ENCODE assay signal across 9 mouse cellular contexts in genomic region chr11:26200970-26201777, GRCm38 (mm10). TPM values are rescaled to one million over a fixed set of nuclear protein-coding genes. Genes with fewer than 3 reads are reported as not detected.
DNase-seq lines count a peak whose midpoint lies in the region; ATAC-seq and TF ChIP-seq lines count a peak whose summit lies in the region.
"Had no signal": no experiment of that assay in that cellular context is flagged by ENCODE, and none has a peak within 500 bp of the region (broad histone marks: within the 10 kb centered on the region; RNA-seq: fewer than 3 reads in every experiment).

No protein-coding gene starts in this region.

- no peak overlapping the region for H3K4me2 ChIP-seq in embryonic facial prominence, embryonic 14.5 days (ENCODE audit: low read depth, low read length)
- H3K4me2 ChIP-seq in hindbrain, embryonic 11.5 days (replicated peaks; ENCODE audit: low read depth, low read length), result no peak overlapping the region
- H3K4me2 ChIP-seq: lung, embryonic 15.5 days had no signal

- no peak for TF ChIP-seq POLR2A in bone marrow, adult 2 months (IDR thresholded peaks at IDR 0.05; ENCODE audit: borderline replicate concordance, control insufficient read depth, low read depth, low read length)

- no peaks in the 10 kb centered on the region for H3K27me3 ChIP-seq in heart, embryonic 10.5 days (ENCODE audit: insufficient read depth, poor library complexity, severe bottlenecking)
- no peaks in the 10 kb centered on the region for H3K27me3 ChIP-seq in embryonic facial prominence, embryonic 14.5 days (replicated peaks; ENCODE audit: control insufficient read depth, insufficient read depth, low read length)
- H3K27me3 ChIP-seq in hindbrain, embryonic 11.5 days (ENCODE audit: control insufficient read depth, insufficient read depth, low read length), result no peaks in the 10 kb centered on the region
- H3K27me3 ChIP-seq: lung, embryonic 15.5 days had no signal

- WGBS in heart, embryonic 10.5 days, result 46% methylated on average over 4 of the region's 4 CpGs
- WGBS in bone marrow, adult 2 months, result 39% methylated on average over 4 of the region's 4 CpGs
- 53% methylated on average over 4 of the region's 4 CpGs for WGBS in embryonic facial prominence, embryonic 14.5 days
- 58% methylated on average over 4 of the region's 4 CpGs for WGBS in hindbrain, embryonic 11.5 days

- peak; percentile 62; the same call in 1 of the 2 replicates for ATAC-seq in embryonic facial prominence, embryonic 14.5 days (ENCODE audit: low read depth)
- peak; percentile 67 for ATAC-seq in hindbrain, embryonic 11.5 days (ENCODE audit: low FRiP score)
- peak; percentile 99 for ATAC-seq in megakaryocyte-erythroid progenitor cell, adult 5-6 weeks (replicated peaks; ENCODE audit: low FRiP score, low TSS enrichment, poor library complexity, severe bottlenecking)

- H3K4me1 ChIP-seq in heart, embryonic 10.5 days, result no peaks in the 10 kb centered on the region
- no peaks in the 10 kb centered on the region; the same call in 1 of the 2 replicates for H3K4me1 ChIP-seq in bone marrow, adult 2 months (ENCODE audit: control insufficient read depth, insufficient read depth, low read length)
- no peaks in the 10 kb centered on the region for H3K4me1 ChIP-seq in embryonic facial prominence, embryonic 14.5 days (ENCODE audit: control insufficient read depth, insufficient read depth, low read length)
- no peaks in the 10 kb centered on the region for H3K4me1 ChIP-seq in hindbrain, embryonic 11.5 days (replicated peaks; ENCODE audit: control insufficient read depth, insufficient read depth, low read length)
- H3K4me1 ChIP-seq: lung, embryonic 15.5 days had no signal

- peak; percentile 79 for TF ChIP-seq CTCF in bone marrow, adult 2 months (IDR thresholded peaks at IDR 0.05; ENCODE audit: control insufficient read depth, insufficient read depth, low read length)

- no peak overlapping the region for H3K4me3 ChIP-seq in heart, embryonic 10.5 days
- H3K4me3 ChIP-seq in bone marrow, adult 2 months (replicated peaks; ENCODE audit: control insufficient read depth, low read depth, low read length), result no peak overlapping the region
- H3K4me3 ChIP-seq in embryonic facial prominence, embryonic 14.5 days (ENCODE audit: low read depth, low read length), result no peak overlapping the region
- no peak overlapping the region for H3K4me3 ChIP-seq in hindbrain, embryonic 11.5 days (ENCODE audit: low read depth, low read length)
- H3K4me3 ChIP-seq: lung, embryonic 15.5 days had no signal

- DNase-seq in heart, adult 18-20 months, result peak; percentile 32 to 60
- no peak for DNase-seq in heart, embryonic 10.5 days (ENCODE audit: low spot score)
- peak; percentile 42 for DNase-seq in embryonic facial prominence, embryonic 14.5 days (ENCODE audit: low spot score)
- peak; percentile 70 for DNase-seq in hindbrain, embryonic 11.5 days (ENCODE audit: low spot score)
- DNase-seq in left cerebral cortex, adult 9 months (ENCODE audit: low spot score in 2 of 2), result peak; percentile 15 to 56
- DNase-seq in spleen, adult 18-20 months, result peak; percentile 9 to 51

- H3K27ac ChIP-seq in heart, embryonic 10.5 days, result no peak overlapping the region
- H3K27ac ChIP-seq in bone marrow, adult 2 months (ENCODE audit: control insufficient read depth, insufficient read depth, low read depth, low read length, poor library complexity), result no peak overlapping the region
- no peak overlapping the region for H3K27ac ChIP-seq in embryonic facial prominence, embryonic 14.5 days (replicated peaks; ENCODE audit: low read depth, low read length)
- H3K27ac ChIP-seq in hindbrain, embryonic 11.5 days (ENCODE audit: low read depth, low read length), result no peak overlapping the region
- H3K27ac ChIP-seq: lung, embryonic 15.5 days had no signal

- H3K9ac ChIP-seq in embryonic facial prominence, embryonic 14.5 days (ENCODE audit: low read depth, low read length), result no peak overlapping the region
- H3K9ac ChIP-seq in hindbrain, embryonic 11.5 days (ENCODE audit: low read depth, low read length), result no peak overlapping the region
- H3K9ac ChIP-seq: lung, embryonic 15.5 days had no signal

- no peaks in the 10 kb centered on the region for H3K36me3 ChIP-seq in heart, embryonic 10.5 days
- no peaks in the 10 kb centered on the region for H3K36me3 ChIP-seq in embryonic facial prominence, embryonic 14.5 days (ENCODE audit: control insufficient read depth, insufficient read depth, low read length)
- no peaks in the 10 kb centered on the region for H3K36me3 ChIP-seq in hindbrain, embryonic 11.5 days (ENCODE audit: control insufficient read depth, insufficient read depth, low read length)
- H3K36me3 ChIP-seq: lung, embryonic 15.5 days had no signal

- no peaks in the 10 kb centered on the region for H3K9me3 ChIP-seq in heart, embryonic 10.5 days
- no peaks in the 10 kb centered on the region for H3K9me3 ChIP-seq in embryonic facial prominence, embryonic 14.5 days (ENCODE audit: control insufficient read depth, low read length)
- no peaks in the 10 kb centered on the region for H3K9me3 ChIP-seq in hindbrain, embryonic 11.5 days (ENCODE audit: control insufficient read depth, low read length)
- H3K9me3 ChIP-seq: lung, embryonic 15.5 days had no signal

RNA-seq across cellular contexts. Expression of gene 5730522E02Rik, which starts 9.4 kb away (rescaled TPM):
- total RNA-seq in heart, adult 18-20 months (2021), result not detected
- 2.1 and 2.2 TPM in 2 replicates for polyA plus RNA-seq in heart, embryonic 10.5 days (2016; fragmentation: Nextera tagmentation; extraction: Ambion mirVana)
- polyA plus RNA-seq in bone marrow, adult 2 months (2011; ENCODE audit: insufficient read depth, insufficient read length, low replicate concordance, missing spikeins), result 2.0 TPM in 1 of 2 replicates, not detected in the other
- 2.6 and 2.9 TPM in 2 replicates for polyA plus RNA-seq in embryonic facial prominence, embryonic 14.5 days (2014; fragmentation: Nextera tagmentation; extraction: Ambion mirVana)
- 7.4 and 8.0 TPM in 2 replicates for polyA plus RNA-seq in hindbrain, embryonic 11.5 days (2014; fragmentation: Nextera tagmentation; extraction: Ambion mirVana)
- total RNA-seq in megakaryocyte-erythroid progenitor cell, adult 5-6 weeks (2014; fragmentation: Nextera tagmentation), result 6.5 TPM in 1 of 2 replicates, not detected in the other
- not detected in 2 replicates for total RNA-seq in megakaryocyte-erythroid progenitor cell, adult 5-6 weeks (2017)
